In genomic region chr2:27734800-27735199, GRCm38 (mm10) we compare ENCODE assay signal across 13 mouse cellular contexts. TPM values are rescaled to one million over a fixed set of nuclear protein-coding genes. Genes with fewer than 3 reads are reported as not detected.
DNase-seq lines count a peak whose midpoint lies in the region; ATAC-seq and TF ChIP-seq lines count a peak whose summit lies in the region.
"Had no signal": no experiment of that assay in that cellular context is flagged by ENCODE, and none has a peak within 500 bp of the region (broad histone marks: within the 10 kb centered on the region; RNA-seq: fewer than 3 reads in every experiment).

No protein-coding gene starts in this region.

- H3K4me1 ChIP-seq in heart, embryonic 13.5 days, result peaks cover 75% of the 10 kb centered on the region
- peaks cover 71% of the 10 kb centered on the region for H3K4me1 ChIP-seq in liver, adult 2 months (ENCODE audit: control insufficient read depth, insufficient read depth, low read length)
- peaks cover 34% of the 10 kb centered on the region for H3K4me1 ChIP-seq in liver, postnatal 0 days (ENCODE audit: insufficient read depth)
- peaks cover 82% of the 10 kb centered on the region for H3K4me1 ChIP-seq in embryonic facial prominence, embryonic 15.5 days
- H3K4me1 ChIP-seq in limb, embryonic 15.5 days, result peaks cover 76% of the 10 kb centered on the region

- 0 out of 2 replicates have a peak overlapping the region, but pooled peaks have one; percentile 5 for H3K4me2 ChIP-seq in heart, embryonic 13.5 days
- no peak overlapping the region for H3K4me2 ChIP-seq in liver, postnatal 0 days (ENCODE audit: low read depth, low read length)
- no peak overlapping the region for H3K4me2 ChIP-seq in embryonic facial prominence, embryonic 15.5 days (replicated peaks)
- H3K4me2 ChIP-seq in limb, embryonic 15.5 days, result no peak overlapping the region
- H3K4me2 ChIP-seq: forebrain, embryonic 13.5 days had no signal

- no peak overlapping the region for H3K4me3 ChIP-seq in heart, embryonic 13.5 days
- no peak overlapping the region for H3K4me3 ChIP-seq in liver, adult 2 months (ENCODE audit: insufficient read depth, low read depth, low read length)
- no peak overlapping the region for H3K4me3 ChIP-seq in liver, postnatal 0 days (ENCODE audit: low read depth, low read length)
- no peak overlapping the region for H3K4me3 ChIP-seq in embryonic facial prominence, embryonic 15.5 days (replicated peaks)
- H3K4me3 ChIP-seq in limb, embryonic 15.5 days, result no peak overlapping the region
- H3K4me3 ChIP-seq: forebrain, embryonic 13.5 days had no signal

- H3K36me3 ChIP-seq in heart, embryonic 13.5 days, result peaks cover 22% of the 10 kb centered on the region
- H3K36me3 ChIP-seq in liver, adult 2 months (ENCODE audit: control insufficient read depth, insufficient read depth, low read length), result peaks cover 10% of the 10 kb centered on the region
- peaks cover 6% of the 10 kb centered on the region for H3K36me3 ChIP-seq in liver, postnatal 0 days (replicated peaks; ENCODE audit: insufficient read depth, low read length)
- H3K36me3 ChIP-seq in embryonic facial prominence, embryonic 15.5 days, result peaks cover 14% of the 10 kb centered on the region
- peaks cover 13% of the 10 kb centered on the region for H3K36me3 ChIP-seq in limb, embryonic 15.5 days

- H3K79me2 ChIP-seq in liver, adult 2 months (ENCODE audit: control insufficient read depth, insufficient read depth, low read length), result peaks cover 92% of the 10 kb centered on the region

- peak overlapping the region; percentile 45 for H3K9ac ChIP-seq in heart, embryonic 13.5 days
- H3K9ac ChIP-seq in liver, adult 2 months (ENCODE audit: low read depth, low read length), result 0 out of 2 replicates have a peak overlapping the region, but pooled peaks have one; percentile 2
- H3K9ac ChIP-seq in liver, postnatal 0 days (replicated peaks), result no peak overlapping the region
- H3K9ac ChIP-seq in embryonic facial prominence, embryonic 15.5 days, result no peak overlapping the region
- no peak overlapping the region for H3K9ac ChIP-seq in limb, embryonic 15.5 days
- H3K9ac ChIP-seq: forebrain, embryonic 13.5 days had no signal

- ATAC-seq in heart, embryonic 13.5 days (ENCODE audit: extremely low read depth, insufficient number of reproducible peaks, low FRiP score, low TSS enrichment), result no peak
- no peak for ATAC-seq in liver, postnatal 0 days
- no peak for ATAC-seq in embryonic facial prominence, embryonic 15.5 days (ENCODE audit: insufficient number of reproducible peaks, low FRiP score, low TSS enrichment, low read depth)
- ATAC-seq in limb, embryonic 15.5 days (ENCODE audit: insufficient number of reproducible peaks, low FRiP score, low TSS enrichment, low read depth), result no peak
- ATAC-seq: forebrain, embryonic 13.5 days had no signal

- 66% methylated on average over 2 of the region's 2 CpGs for WGBS in heart, embryonic 13.5 days
- WGBS in liver, adult 2 months, result 61% methylated on average over 2 of the region's 2 CpGs
- WGBS in liver, postnatal 0 days (ENCODE audit: insufficient replicate concordance), result 59% methylated on average over 2 of the region's 2 CpGs
- WGBS in embryonic facial prominence, embryonic 15.5 days, result 48% methylated on average over 2 of the region's 2 CpGs
- WGBS in limb, embryonic 15.5 days, result 66% methylated on average over 2 of the region's 2 CpGs

- no peak for TF ChIP-seq EP300 in liver, postnatal 0 days (IDR thresholded peaks at IDR 0.05; ENCODE audit: low read depth)

- TF ChIP-seq CTCF in liver, adult 2 months (IDR thresholded peaks at IDR 0.05; ENCODE audit: low read depth, low read length), result no peak
- TF ChIP-seq CTCF in liver, postnatal 0 days (IDR thresholded peaks at IDR 0.05; ENCODE audit: low read depth), result no peak

- H3K27me3 ChIP-seq in heart, embryonic 13.5 days (replicated peaks), result no peaks in the 10 kb centered on the region
- no peaks in the 10 kb centered on the region for H3K27me3 ChIP-seq in liver, adult 2 months (ENCODE audit: control insufficient read depth, insufficient read depth, low read length)
- H3K27me3 ChIP-seq in liver, postnatal 0 days (ENCODE audit: insufficient read depth, low read length), result no peaks in the 10 kb centered on the region
- no peaks in the 10 kb centered on the region for H3K27me3 ChIP-seq in embryonic facial prominence, embryonic 15.5 days
- H3K27me3 ChIP-seq in limb, embryonic 15.5 days, result no peaks in the 10 kb centered on the region
- H3K27me3 ChIP-seq: forebrain, embryonic 13.5 days had no signal

- DNase-seq in heart, adult 9 months (ENCODE audit: low spot score in 2 of 2), result no peak
- DNase-seq in liver, adult 2 months (ENCODE audit: extremely low read depth, low read depth, low spot score), result no peak
- no peak for DNase-seq in liver, postnatal 0 days
- DNase-seq in thymus, postnatal 0 days (ENCODE audit: low spot score), result no peak
- DNase-seq in layer of hippocampus, postnatal 25 days (ENCODE audit: extremely low spot score in 1 of 2, low spot score in 1 of 2), result no peak
- DNase-seq: cerebellum, adult 18-20 months; embryo, embryonic 11 days; midbrain, embryonic 14.5 days; retina, postnatal 1 day had no signal

- no peak for TF ChIP-seq POLR2A in liver, adult 2 months (IDR thresholded peaks at IDR 0.05; ENCODE audit: extremely low read depth, insufficient read depth, low read length)

- peak overlapping the region; percentile 81 for H3K27ac ChIP-seq in heart, embryonic 13.5 days (replicated peaks)
- H3K27ac ChIP-seq in liver, adult 2 months (replicated peaks; ENCODE audit: insufficient read depth, low read depth, low read length), result peak overlapping the region; percentile 20; the same call in 1 of the 2 replicates
- no peak overlapping the region for H3K27ac ChIP-seq in liver, postnatal 0 days (ENCODE audit: low read depth)
- H3K27ac ChIP-seq in embryonic facial prominence, embryonic 15.5 days (replicated peaks), result peak overlapping the region; percentile 83
- peak overlapping the region; percentile 79 for H3K27ac ChIP-seq in limb, embryonic 15.5 days
- H3K27ac ChIP-seq: forebrain, embryonic 13.5 days had no signal

- no peaks in the 10 kb centered on the region for H3K9me3 ChIP-seq in heart, embryonic 13.5 days
- H3K9me3 ChIP-seq in liver, postnatal 0 days (ENCODE audit: low read length), result no peaks in the 10 kb centered on the region
- no peaks in the 10 kb centered on the region for H3K9me3 ChIP-seq in embryonic facial prominence, embryonic 15.5 days (replicated peaks)
- no peaks in the 10 kb centered on the region for H3K9me3 ChIP-seq in limb, embryonic 15.5 days
- H3K9me3 ChIP-seq: forebrain, embryonic 13.5 days had no signal

RNA-seq across cellular contexts. Expression of gene Rxra, which starts 58.6 kb away (rescaled TPM):
- polyA plus RNA-seq in heart, embryonic 13.5 days (2015; fragmentation: Nextera tagmentation; extraction: Ambion mirVana), result 6.7 and 7.4 TPM in 2 replicates
- 108 and 124 TPM in 2 replicates for total RNA-seq in liver, adult 2 months (2014; rRNA removed)
- 303 and 313 TPM in 2 replicates for polyA plus RNA-seq in liver, adult 2 months (2012; rRNA removed)
- 13.3 and 13.9 TPM in 2 replicates for polyA plus RNA-seq in liver, postnatal 0 days (2015; fragmentation: Nextera tagmentation; extraction: Ambion mirVana)
- polyA plus RNA-seq in embryonic facial prominence, embryonic 15.5 days (2015; fragmentation: Nextera tagmentation; extraction: Ambion mirVana), result 18.7 and 22.4 TPM in 2 replicates
- polyA plus RNA-seq in limb, embryonic 15.5 days (2015; fragmentation: Nextera tagmentation; extraction: Ambion mirVana), result 19.4 and 19.7 TPM in 2 replicates
- polyA plus RNA-seq in thymus, postnatal 0 days (2015; fragmentation: Nextera tagmentation; extraction: Ambion mirVana), result 5.1 and 5.5 TPM in 2 replicates
- total RNA-seq in layer of hippocampus, postnatal 25 days (2021), result 10 to 100 TPM; 22.2 to 29.1 TPM

Comparison
In these comparisons a context has a peak if more than half of its experiments do, and no peak if none do; other contexts are left out.
1. H3K9ac ChIP-seq: peak in heart, embryonic 13.5 days (single experiment) and liver, adult 2 months (single experiment); none in liver, postnatal 0 days (single experiment), embryonic facial prominence, embryonic 15.5 days (single experiment) and limb, embryonic 15.5 days (single experiment).
2. RNA of gene Rxra, which starts 58.6 kb away (polyA plus RNA-seq): 303 to 313 TPM in liver, adult 2 months; 19.4 to 19.7 TPM in limb, embryonic 15.5 days, 18.7 to 22.4 TPM in embryonic facial prominence, embryonic 15.5 days, 13.3 to 13.9 TPM in liver, postnatal 0 days, 6.7 to 7.4 TPM in heart, embryonic 13.5 days and 5.1 to 5.5 TPM in thymus, postnatal 0 days; every median in the first group is over 10 times any median in the second.